Mouse (Mus musculus): ENCODE measurements at regions not wholly inside any gene's neighbourhood (a gene's known extent, or its start where the extent isn't known, plus 50 kb on each side); places are given as distances from the start of the nearest gene placed in this dataset.

GRCm38 (mm10) chr10:106007331-106007730, 166.2 kb upstream of the Mettl25 start:
- Histone ChIP-seq H3K27me3 (ENCODE audit: insufficient read depth, low read length) (no peaks in the 10 kb centered on the region), H3K9me3 (ENCODE audit: low read length) (peaks cover 30% of the 10 kb centered on the region)
- TF ChIP-seq CTCF (conservative IDR thresholded peaks at IDR 0.05; ENCODE audit: low read length) (no peak), NANOG (IDR thresholded peaks at IDR 0.05; ENCODE audit: borderline replicate concordance, low read length) (no peak)

GRCm38 (mm10) chr10:106006861-106007260, 165.7 kb upstream of the Mettl25 start:
- H3K27me3 ChIP-seq (ENCODE audit: insufficient read depth, low read length) = no peaks in the 10 kb centered on the region
- H3K4me3 ChIP-seq (replicated peaks; ENCODE audit: low read length) = peak overlapping the region; percentile 69
- H3K36me3 ChIP-seq (ENCODE audit: insufficient read depth, low read length) = peaks cover 5% of the 10 kb centered on the region
- TF ChIP-seq NANOG (IDR thresholded peaks at IDR 0.05; ENCODE audit: borderline replicate concordance, low read length) (no peak), CTCF (conservative IDR thresholded peaks at IDR 0.05; ENCODE audit: low read length) (no peak), POU5F1 (IDR thresholded peaks at IDR 0.05; ENCODE audit: borderline replicate concordance, low read length) (no peak)
- H3K9me3 ChIP-seq (ENCODE audit: low read length) = peaks cover 30% of the 10 kb centered on the region
- peaks cover 16% of the 10 kb centered on the region for H3K4me1 ChIP-seq (replicated peaks; ENCODE audit: low read depth, low read length)

More at GRCm38 (mm10) chr10:106007331-106007730, 166.2 kb upstream of the Mettl25 start:
- Histone ChIP-seq H3K36me3 (ENCODE audit: insufficient read depth, low read length) (peaks cover 5% of the 10 kb centered on the region), H3K4me3 (replicated peaks; ENCODE audit: low read length) (peak overlapping the region; percentile 69), H3K4me1 (replicated peaks; ENCODE audit: low read depth, low read length) (peaks cover 16% of the 10 kb centered on the region)

- Histone ChIP-seq H3K27me3 (ENCODE audit: insufficient read depth, low read length) (no peaks in the 10 kb centered on the region), H3K36me3 (ENCODE audit: insufficient read depth, low read length) (peaks cover 5% of the 10 kb centered on the region), H3K4me3 (replicated peaks; ENCODE audit: low read length) (no peak overlapping the region), H3K9me3 (ENCODE audit: low read length) (peaks cover 30% of the 10 kb centered on the region), H3K4me1 (replicated peaks; ENCODE audit: low read depth, low read length) (peaks cover 16% of the 10 kb centered on the region)
- TF ChIP-seq NANOG (IDR thresholded peaks at IDR 0.05; ENCODE audit: borderline replicate concordance, low read length) (no peak), POU5F1 (IDR thresholded peaks at IDR 0.05; ENCODE audit: borderline replicate concordance, low read length) (no peak), CTCF (conservative IDR thresholded peaks at IDR 0.05; ENCODE audit: low read length) (no peak)
Measured at GRCm38 (mm10) chr10:106006061-106006460, 164.9 kb upstream of the Mettl25 start.

DNA sequence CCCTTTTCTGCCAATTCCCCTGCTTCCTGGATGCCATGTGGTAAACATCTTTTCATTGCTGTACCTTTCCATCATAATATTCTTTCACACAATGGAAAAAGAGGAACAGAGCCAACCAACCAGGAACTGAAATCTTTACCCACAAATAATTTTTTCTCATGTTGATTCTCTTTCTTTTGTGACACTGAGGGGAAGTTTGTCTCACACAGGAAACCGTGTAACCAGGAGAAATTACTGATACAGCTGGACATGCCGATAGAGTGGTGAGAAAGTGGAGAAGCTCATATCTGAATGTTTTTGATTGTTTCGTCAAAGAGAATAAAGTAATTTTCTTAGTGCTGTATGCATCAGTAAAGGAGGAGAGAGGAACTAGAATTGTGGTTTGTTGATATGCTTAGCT, 116.3 kb upstream of the Mettl25 start:
- no peaks in the 10 kb centered on the region for H3K4me1 ChIP-seq (replicated peaks; ENCODE audit: low read depth, low read length)
- H3K36me3 ChIP-seq (ENCODE audit: insufficient read depth, low read length) = no peaks in the 10 kb centered on the region
- no peaks in the 10 kb centered on the region for H3K9me3 ChIP-seq (ENCODE audit: low read length)
- no peak overlapping the region for H3K4me3 ChIP-seq (replicated peaks; ENCODE audit: low read length)
- TF ChIP-seq CTCF (conservative IDR thresholded peaks at IDR 0.05; ENCODE audit: low read length) (no peak), NANOG (IDR thresholded peaks at IDR 0.05; ENCODE audit: borderline replicate concordance, low read length) (no peak), POU5F1 (IDR thresholded peaks at IDR 0.05; ENCODE audit: borderline replicate concordance, low read length) (no peak)
- H3K27me3 ChIP-seq (ENCODE audit: insufficient read depth, low read length) = no peaks in the 10 kb centered on the region

DNA sequence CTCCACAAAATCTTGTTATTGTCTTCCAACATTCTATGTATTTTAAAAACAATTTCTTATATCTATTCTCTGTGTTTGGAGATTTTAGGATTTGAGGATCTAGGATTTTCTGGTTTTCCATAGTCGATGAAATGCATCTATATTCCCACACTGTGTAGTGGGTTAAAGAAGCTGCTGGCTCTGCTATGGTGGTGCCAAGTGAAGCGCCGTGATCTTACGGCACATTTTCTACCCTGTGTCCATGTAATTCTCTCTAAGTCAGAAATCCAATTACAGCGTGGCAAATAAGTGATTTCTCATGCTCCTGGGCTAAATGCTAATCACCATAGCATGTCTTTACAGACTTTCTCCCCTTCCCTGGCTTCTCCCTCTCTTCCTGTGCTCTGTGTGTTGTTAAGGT, 92.1 kb upstream of the Mettl25 start:
- H3K9me3 ChIP-seq (ENCODE audit: low read length) = no peaks in the 10 kb centered on the region

DNA sequence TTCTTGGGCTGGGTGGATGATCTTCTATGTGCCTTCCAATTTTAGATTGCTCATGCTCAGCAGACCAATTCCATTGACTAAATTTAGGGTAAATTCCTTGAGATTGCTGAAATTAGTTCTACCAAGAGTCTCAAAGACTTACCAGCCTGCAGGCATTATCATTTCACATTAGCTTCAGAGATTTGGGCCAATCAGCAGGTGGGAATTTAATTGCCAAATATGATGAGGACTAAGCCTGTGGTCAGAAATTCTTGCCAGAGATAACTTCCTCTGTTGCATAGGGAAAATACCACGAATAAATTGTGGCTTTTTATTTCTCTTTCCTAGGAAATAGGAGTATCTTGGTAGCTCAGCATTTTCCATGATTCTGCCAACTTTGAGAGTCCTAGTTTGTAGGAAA, 91.6 kb upstream of the Mettl25 start:
- H3K36me3 ChIP-seq (ENCODE audit: insufficient read depth, low read length) = no peaks in the 10 kb centered on the region
- TF ChIP-seq NANOG (IDR thresholded peaks at IDR 0.05; ENCODE audit: borderline replicate concordance, low read length) (no peak), POU5F1 (IDR thresholded peaks at IDR 0.05; ENCODE audit: borderline replicate concordance, low read length) (no peak), CTCF (conservative IDR thresholded peaks at IDR 0.05; ENCODE audit: low read length) (no peak)
- H3K4me1 ChIP-seq (replicated peaks; ENCODE audit: low read depth, low read length) = no peaks in the 10 kb centered on the region
- no peak overlapping the region for H3K4me3 ChIP-seq (replicated peaks; ENCODE audit: low read length)
- H3K27me3 ChIP-seq (ENCODE audit: insufficient read depth, low read length) = no peaks in the 10 kb centered on the region
- H3K9me3 ChIP-seq (ENCODE audit: low read length) = no peaks in the 10 kb centered on the region

More for the DNA sequence above, 92.1 kb upstream of the Mettl25 start:
- no peak for TF ChIP-seq POU5F1 (IDR thresholded peaks at IDR 0.05; ENCODE audit: borderline replicate concordance, low read length)
- TF ChIP-seq NANOG (IDR thresholded peaks at IDR 0.05; ENCODE audit: borderline replicate concordance, low read length) = no peak
- no peak for TF ChIP-seq CTCF (conservative IDR thresholded peaks at IDR 0.05; ENCODE audit: low read length)
- Histone ChIP-seq H3K4me1 (replicated peaks; ENCODE audit: low read depth, low read length) (no peaks in the 10 kb centered on the region), H3K27me3 (ENCODE audit: insufficient read depth, low read length) (no peaks in the 10 kb centered on the region), H3K4me3 (replicated peaks; ENCODE audit: low read length) (no peak overlapping the region), H3K36me3 (ENCODE audit: insufficient read depth, low read length) (no peaks in the 10 kb centered on the region)

DNA sequence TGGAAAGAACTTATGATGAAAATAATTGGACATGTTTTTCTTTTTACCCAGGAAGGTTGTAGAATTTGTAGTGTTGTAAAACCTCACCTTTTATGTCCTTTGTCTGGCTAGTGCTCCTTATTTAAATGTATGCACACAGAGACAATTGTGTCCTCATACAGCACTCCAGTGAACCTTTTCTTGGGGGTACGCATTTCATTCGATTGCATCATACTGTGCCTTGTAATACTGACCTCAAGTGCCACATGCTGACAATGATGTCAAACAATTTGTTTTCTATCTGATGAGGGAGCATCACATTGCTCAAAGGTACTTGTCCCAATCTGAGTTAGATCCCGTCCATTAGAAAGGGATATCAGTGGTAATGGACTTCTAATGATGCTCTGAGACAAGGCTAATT, 86.4 kb upstream of the Mettl25 start:
- no peaks in the 10 kb centered on the region for H3K4me1 ChIP-seq (replicated peaks; ENCODE audit: low read depth, low read length)
- no peaks in the 10 kb centered on the region for H3K36me3 ChIP-seq (ENCODE audit: insufficient read depth, low read length)
- no peaks in the 10 kb centered on the region for H3K9me3 ChIP-seq (ENCODE audit: low read length)
- no peaks in the 10 kb centered on the region for H3K27me3 ChIP-seq (ENCODE audit: insufficient read depth, low read length)
- no peak overlapping the region for H3K4me3 ChIP-seq (replicated peaks; ENCODE audit: low read length)
- TF ChIP-seq NANOG (IDR thresholded peaks at IDR 0.05; ENCODE audit: borderline replicate concordance, low read length) = no peak
- no peak for TF ChIP-seq CTCF (conservative IDR thresholded peaks at IDR 0.05; ENCODE audit: low read length)
- no peak for TF ChIP-seq POU5F1 (IDR thresholded peaks at IDR 0.05; ENCODE audit: borderline replicate concordance, low read length)

- Histone ChIP-seq H3K9me3 (ENCODE audit: low read length) (no peaks in the 10 kb centered on the region), H3K27me3 (ENCODE audit: insufficient read depth, low read length) (no peaks in the 10 kb centered on the region), H3K4me3 (replicated peaks; ENCODE audit: low read length) (no peak overlapping the region), H3K36me3 (ENCODE audit: insufficient read depth, low read length) (no peaks in the 10 kb centered on the region), H3K4me1 (replicated peaks; ENCODE audit: low read depth, low read length) (no peaks in the 10 kb centered on the region)
- TF ChIP-seq CTCF (conservative IDR thresholded peaks at IDR 0.05; ENCODE audit: low read length) (no peak), POU5F1 (IDR thresholded peaks at IDR 0.05; ENCODE audit: borderline replicate concordance, low read length) (no peak), NANOG (IDR thresholded peaks at IDR 0.05; ENCODE audit: borderline replicate concordance, low read length) (no peak)
Measured at GRCm38 (mm10) chr10:105926912-105927238, 85.7 kb upstream of the Mettl25 start.

DNA sequence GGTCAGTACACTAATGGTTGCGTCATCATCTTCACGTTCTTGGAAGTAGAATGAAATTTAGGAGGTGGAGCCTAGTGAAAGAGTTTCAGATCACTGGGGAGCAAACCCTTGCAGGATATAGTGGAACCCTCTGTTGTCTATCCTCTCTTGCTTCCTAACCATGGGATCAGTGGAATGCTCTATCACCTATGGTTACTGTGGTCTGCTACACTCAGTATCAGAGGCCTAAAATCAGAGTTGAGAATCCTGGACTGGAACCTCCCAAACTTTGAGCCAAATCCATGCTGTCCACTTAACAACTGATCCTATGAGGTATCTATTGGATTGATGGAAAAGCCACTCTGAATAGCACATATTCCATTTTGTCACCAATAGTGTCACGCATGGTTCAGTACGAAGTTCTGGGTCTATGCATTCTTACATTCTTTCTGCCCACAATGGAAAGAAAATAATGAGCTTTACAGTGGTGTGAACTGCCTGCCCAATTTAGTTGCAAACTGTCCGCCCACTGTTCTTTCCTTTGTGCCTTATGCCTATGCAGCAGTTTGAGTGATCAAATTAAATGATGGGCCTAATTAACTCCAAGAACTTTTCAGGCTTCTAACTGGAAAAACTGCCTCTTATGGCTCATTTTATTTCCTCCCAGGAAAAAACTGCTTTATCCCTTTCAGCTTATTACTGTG, 85.2 kb upstream of the Mettl25 start:
- TF ChIP-seq NANOG (IDR thresholded peaks at IDR 0.05; ENCODE audit: borderline replicate concordance, low read length) (no peak), POU5F1 (IDR thresholded peaks at IDR 0.05; ENCODE audit: borderline replicate concordance, low read length) (no peak), CTCF (conservative IDR thresholded peaks at IDR 0.05; ENCODE audit: low read length) (no peak)
- Histone ChIP-seq H3K9me3 (ENCODE audit: low read length) (no peaks in the 10 kb centered on the region), H3K27me3 (ENCODE audit: insufficient read depth, low read length) (no peaks in the 10 kb centered on the region), H3K4me1 (replicated peaks; ENCODE audit: low read depth, low read length) (no peaks in the 10 kb centered on the region), H3K4me3 (replicated peaks; ENCODE audit: low read length) (no peak overlapping the region), H3K36me3 (ENCODE audit: insufficient read depth, low read length) (no peaks in the 10 kb centered on the region)

Data from E14TG2a.4 (cell line).